Mouse (Mus musculus) gastrocnemius, postnatal 36 days (tissue): ENCODE data around the gene Pcdh10. TPM values are rescaled to one million over a fixed set of nuclear protein-coding genes. Genes with fewer than 3 reads are reported as not detected.

Source experiments
- DNase-seq, 2 experiments: peaks; one replicate each; pipeline ENCODE4 v3.0.0; 2022
- intact Hi-C: fragments of 180-260 bp; cut with DNase I; formaldehyde crosslinking; loops from one replicate; pipeline ENCODE4 v1.15.1; 2025
- long read RNA-seq, 2 experiments: library from polyadenylated mRNA; stranded (forward); transcript quantifications; one replicate each; pipeline ENCODE4 v2.0.0; 2021
- total RNA-seq, 2 experiments: library from RNA; stranded (reverse); gene quantifications; 2 replicates each; pipeline ENCODE4 v1.2.3; 2021

Gene Pcdh10
- under 1 TPM in 1 of 2 experiments, not detected in 1; 0.23 TPM for total RNA-seq
- long read RNA-seq, experiment 1: 0 reads
- long read RNA-seq, experiment 2: 0 reads

- DNase-seq: peak; percentile 87 to 88
- intact Hi-C loops: no loop called here
Observed at GRCm38 (mm10) chr3:45378145-45378544, at the start of gene Pcdh10. Pcdh10 (plus strand) TSS chr3:45378398.

GRCm38 (mm10) chr3:45355919-45356318, 22.3 kb upstream of the Pcdh10 start:
- DNase-seq: no peak
- intact Hi-C loops: no loop called here

- DNase-seq: no peak
- intact Hi-C loops: no loop called here
Observed at GRCm38 (mm10) chr3:45368952-45369351, 9.2 kb upstream of the Pcdh10 start.

GRCm38 (mm10) chr3:45375761-45376500, 2.3 kb upstream of the Pcdh10 start:
- intact Hi-C loops: no loop called here

GRCm38 (mm10) chr3:45376501-45377390, 1.5 kb upstream of the Pcdh10 start:
- intact Hi-C loops: no loop called here

More at GRCm38 (mm10) chr3:45375761-45376500, 2.3 kb upstream of the Pcdh10 start:
- DNase-seq: peak; percentile 26 to 44

GRCm38 (mm10) chr3:45377391-45377998, 703 bp upstream of the Pcdh10 start:
- DNase-seq: peak in 1 of 2 experiments; percentile 20
- intact Hi-C loops: no loop called here

More at GRCm38 (mm10) chr3:45376501-45377390, 1.5 kb upstream of the Pcdh10 start:
- DNase-seq: peak; percentile 8 to 16

GRCm38 (mm10) chr3:45379541-45379971, 1.4 kb downstream of the Pcdh10 start:
- DNase-seq: peak in 1 of 2 experiments; percentile 12
- intact Hi-C loops: no loop called here

- intact Hi-C loops: no loop called here
- peak in 1 of 2 experiments; percentile 16 for DNase-seq
Observed at GRCm38 (mm10) chr3:45379972-45380761, 2.0 kb downstream of the Pcdh10 start.

- DNase-seq: peak in 1 of 2 experiments; percentile 11
- intact Hi-C loops: no loop called here
Observed at GRCm38 (mm10) chr3:45380811-45381761, 2.9 kb downstream of the Pcdh10 start.

- intact Hi-C loops: no loop called here
- DNase-seq: no peak
Observed at GRCm38 (mm10) chr3:45382032-45382755, 4.0 kb downstream of the Pcdh10 start.

GRCm38 (mm10) chr3:45383831-45384230, 5.6 kb downstream of the Pcdh10 start:
- DNase-seq: no peak
- intact Hi-C loops: no loop called here

- no peak for DNase-seq
- intact Hi-C loops: no loop called here
Observed at GRCm38 (mm10) chr3:45385028-45385427, 6.8 kb downstream of the Pcdh10 start.

GRCm38 (mm10) chr3:45385451-45385850, 7.3 kb downstream of the Pcdh10 start:
- intact Hi-C loops: no loop called here
- no peak for DNase-seq

GRCm38 (mm10) chr3:45386512-45386911, 8.3 kb downstream of the Pcdh10 start:
- intact Hi-C loops: no loop called here
- DNase-seq: no peak

GRCm38 (mm10) chr3:45397101-45397500, 18.9 kb downstream of the Pcdh10 start:
- no peak for DNase-seq
- intact Hi-C loops: no loop called here

- intact Hi-C loops: no loop called here
- DNase-seq: no peak
Observed at GRCm38 (mm10) chr3:45403239-45403638, 25.0 kb downstream of the Pcdh10 start.

- no peak for DNase-seq
- intact Hi-C loops: no loop called here
Observed at GRCm38 (mm10) chr3:45431691-45432090, 53.5 kb downstream of the Pcdh10 start.

- no peak for DNase-seq
- intact Hi-C loops: no loop called here
Observed at GRCm38 (mm10) chr3:45432172-45432765, 54.1 kb downstream of the Pcdh10 start.
